Mouse (Mus musculus): ENCODE data around the gene Krtcap2.

DNA sequence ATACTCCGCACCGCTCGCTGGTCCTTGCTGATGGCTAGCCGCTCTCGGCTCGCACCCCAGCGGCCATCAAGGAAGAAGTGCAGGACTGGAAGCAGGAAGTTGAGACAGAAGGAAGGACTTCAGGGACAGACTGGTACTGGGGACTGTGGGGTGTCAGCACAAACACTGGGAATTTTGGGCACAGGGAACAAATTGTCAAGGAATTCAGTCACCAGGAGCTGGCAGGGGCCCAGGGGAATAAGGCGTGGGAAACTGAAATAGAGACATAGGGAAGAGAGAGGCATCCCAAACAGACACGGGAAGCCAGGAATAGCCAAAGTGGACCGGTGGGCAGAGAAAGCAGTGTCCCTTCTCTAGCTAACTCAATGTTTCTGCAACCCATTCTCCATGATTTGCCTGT, 9.2 kb upstream of the Krtcap2 start:
- TF ChIP-seq GATA1 (IDR thresholded peaks at IDR 0.05; ENCODE audit: low read length) = no peak
- TF ChIP-seq TAL1 (IDR thresholded peaks at IDR 0.05; ENCODE audit: low read length) = no peak

Measured in erythroblast, embryonic 14.5 days (primary cell).